Mouse (Mus musculus): ENCODE data around the gene Pnkd. TPM values are rescaled to one million over a fixed set of nuclear protein-coding genes. Genes with fewer than 3 reads are reported as not detected.
"Not testable (repeated sequence)": the region's sequence is repeated elsewhere in the genome, so short reads cannot be mapped to it uniquely, and the experiment has no call there.

Pnkd gene
- total and polyA plus RNA-seq, 3 experiments, result 45.5 to 318 (median 154) TPM

- Histone ChIP-seq H3K4me3 (replicated peaks in 1 of 3; ENCODE audit: low read depth in 2 of 3, low read length in 2 of 3, poor library complexity in 1 of 3) (no peak overlapping the region), H3K4me2 (ENCODE audit: insufficient read depth, low read depth, poor library complexity, severe bottlenecking) (no peak overlapping the region), H3K4me1 (ENCODE audit: control insufficient read depth in 1 of 2, insufficient read depth in 2 of 2) (peaks cover 2 to 43% of the 10 kb centered on the region in 2 experiments; a peak in 3 of 4 replicates), H3K36me3 (replicated peaks in 1 of 2; ENCODE audit: control insufficient read depth in 1 of 2, insufficient read depth in 1 of 2, low read length in 1 of 2) (peaks cover 19 to 22% of the 10 kb centered on the region in 2 experiments), H3K27ac (ENCODE audit: insufficient read depth, low read depth) (no peak overlapping the region), H3K79me2 (replicated peaks; ENCODE audit: control insufficient read depth, extremely low read depth, insufficient read depth, poor library complexity, severe bottlenecking) (peaks cover 21% of the 10 kb centered on the region), H3K27me3 (replicated peaks) (no peaks in the 10 kb centered on the region), H3K9me3 (replicated peaks; ENCODE audit: low read length) (no peaks in the 10 kb centered on the region), H3K9ac (ENCODE audit: insufficient read depth, low read depth) (no peak overlapping the region)
- DNase-seq (ENCODE audit: extremely low read depth), result no peak
- TF ChIP-seq CHD2 (IDR thresholded peaks at IDR 0.05; ENCODE audit: low read length), result no peak
- dilution Hi-C loops (cut with MboI; ENCODE audit: extremely low pct_ligation_motif_present, extremely low pct_unique_long_range_greater_than_20kb, low sequenced_read_pairs) (no loop called here), in situ Hi-C loops (cut with MboI; ENCODE audit: low pct_ligation_motif_present, low pct_unique_long_range_greater_than_20kb, low sequenced_read_pairs) (loop anchor here (10.0 kb wide), 1 partner anchor 50 kb away; no protein-coding TSS in a partner anchor)
Measured at GRCm38 (mm10) chr1:74395290-74395689, 110.6 kb downstream of the Pnkd start.

DNA sequence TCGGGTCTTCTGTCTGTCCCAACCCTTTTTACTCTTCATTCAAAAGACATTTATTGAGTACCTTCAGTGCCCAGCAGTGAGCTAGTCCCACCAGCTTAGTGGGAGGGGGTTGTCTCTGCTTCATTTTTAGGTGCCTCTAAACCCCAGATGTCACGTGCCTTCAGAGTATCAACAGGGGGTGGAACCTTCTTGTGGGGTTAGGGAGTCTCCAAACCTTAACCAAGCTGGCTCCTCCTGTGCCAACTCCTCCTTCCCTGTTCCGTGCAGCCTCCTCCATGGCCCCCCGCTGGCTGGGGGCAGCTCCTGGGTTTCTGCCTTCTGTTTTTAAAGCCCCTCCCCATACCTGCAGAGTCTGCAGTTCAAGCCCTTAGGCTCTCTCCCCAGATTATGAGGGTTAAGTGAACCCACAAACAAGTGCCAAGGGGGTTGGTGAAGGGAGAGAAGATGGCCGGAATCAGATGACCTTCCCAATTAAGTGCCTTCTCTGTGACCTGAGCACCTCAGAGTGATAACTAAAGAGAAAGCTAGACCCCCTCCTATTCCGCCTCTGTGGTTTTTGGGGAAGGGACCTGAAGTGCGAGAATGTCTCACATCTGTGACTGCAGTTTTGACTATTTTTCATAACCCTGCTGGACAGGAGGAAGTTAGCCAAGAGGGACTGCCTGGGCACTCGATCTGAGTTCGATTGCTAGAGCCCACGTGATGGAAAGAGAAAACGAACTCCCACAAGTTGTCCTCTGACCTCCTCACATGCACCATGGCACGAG, 111.9 kb downstream of the Pnkd start:
- H3K9me3 ChIP-seq (replicated peaks; ENCODE audit: low read length); H3K27me3 ChIP-seq (replicated peaks); DNase-seq (ENCODE audit: extremely low read depth); dilution Hi-C loops (cut with MboI; ENCODE audit: extremely low pct_ligation_motif_present, extremely low pct_unique_long_range_greater_than_20kb, low sequenced_read_pairs): not testable (repeated sequence)
- H3K9ac ChIP-seq (ENCODE audit: insufficient read depth, low read depth), result peak overlapping the region; percentile 36
- H3K4me2 ChIP-seq (ENCODE audit: insufficient read depth, low read depth, poor library complexity, severe bottlenecking), result peak overlapping the region; percentile 56
- H3K36me3 ChIP-seq (replicated peaks in 1 of 2; ENCODE audit: control insufficient read depth in 1 of 2, insufficient read depth in 1 of 2, low read length in 1 of 2), result peaks cover 19 to 22% of the 10 kb centered on the region in 2 experiments
- in situ Hi-C loops (cut with MboI; ENCODE audit: low pct_ligation_motif_present, low pct_unique_long_range_greater_than_20kb, low sequenced_read_pairs), result loop anchor here (10.0 kb wide), 1 partner anchor 48 kb away; no protein-coding TSS in a partner anchor
- TF ChIP-seq MYC (IDR thresholded peaks at IDR 0.05; ENCODE audit: low read depth, low read length) (0 out of 2 replicates have a peak, but pooled peaks have one; percentile 16), USF1 (IDR thresholded peaks at IDR 0.05; ENCODE audit: low read depth, low read length) (peak; percentile 65), USF2 (conservative IDR thresholded peaks at IDR 0.05; ENCODE audit: low read depth, low read length) (peak; percentile 43; the same call in 1 of the 2 replicates), BHLHE40 (IDR thresholded peaks at IDR 0.05; ENCODE audit: low read depth, low read length) (peak; percentile 84)
- H3K4me3 ChIP-seq (replicated peaks in 1 of 3; ENCODE audit: low read depth in 2 of 3, low read length in 2 of 3, poor library complexity in 1 of 3), result peak overlapping the region; percentile 16 to 57 (median 20)
- H3K27ac ChIP-seq (ENCODE audit: insufficient read depth, low read depth), result peak overlapping the region; percentile 52
- peaks cover 21% of the 10 kb centered on the region for H3K79me2 ChIP-seq (replicated peaks; ENCODE audit: control insufficient read depth, extremely low read depth, insufficient read depth, poor library complexity, severe bottlenecking)
- peaks cover 2 to 36% of the 10 kb centered on the region in 2 experiments; a peak in 3 of 4 replicates for H3K4me1 ChIP-seq (ENCODE audit: control insufficient read depth in 1 of 2, insufficient read depth in 2 of 2)

DNA sequence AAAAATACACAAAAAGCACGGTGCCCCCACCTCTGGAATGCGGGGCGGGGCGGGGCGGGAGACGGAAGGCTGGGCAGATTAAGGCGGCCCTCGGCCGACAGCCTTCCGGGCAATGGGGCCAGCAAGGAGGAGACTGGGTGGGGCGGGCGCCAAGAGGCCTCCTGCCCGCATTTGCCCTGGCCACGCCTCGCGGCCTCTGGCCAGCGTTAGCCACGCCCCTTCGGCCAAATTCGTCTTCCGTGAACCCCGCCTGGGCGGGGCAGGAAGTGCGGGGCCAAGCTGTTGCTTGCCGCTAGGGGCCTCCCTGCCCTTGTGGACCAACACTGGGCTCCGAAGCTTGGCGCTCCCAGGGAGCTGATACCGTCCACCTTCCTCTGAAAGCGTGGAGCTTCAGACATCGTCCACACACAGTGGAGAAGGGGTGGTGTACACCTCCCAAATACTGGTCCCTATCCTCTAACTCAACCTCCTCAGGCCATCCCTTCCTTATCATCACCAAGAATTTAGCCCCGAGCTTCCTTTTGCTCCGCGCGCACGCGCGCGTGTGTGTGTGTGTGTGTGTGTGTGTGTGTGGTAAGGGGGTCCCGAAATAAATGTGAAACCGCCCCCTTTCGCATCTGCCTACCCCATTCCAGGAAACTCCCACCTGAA, 112.7 kb downstream of the Pnkd start:
- in situ Hi-C loops (cut with MboI; ENCODE audit: low pct_ligation_motif_present, low pct_unique_long_range_greater_than_20kb, low sequenced_read_pairs) (loop anchor here (10.0 kb wide), 1 partner anchor 47 kb away; no protein-coding TSS in a partner anchor), dilution Hi-C loops (cut with MboI; ENCODE audit: extremely low pct_ligation_motif_present, extremely low pct_unique_long_range_greater_than_20kb, low sequenced_read_pairs) (no loop called here)
- Histone ChIP-seq H3K36me3 (replicated peaks in 1 of 2; ENCODE audit: control insufficient read depth in 1 of 2, insufficient read depth in 1 of 2, low read length in 1 of 2) (peaks cover 19 to 22% of the 10 kb centered on the region in 2 experiments), H3K27ac (ENCODE audit: insufficient read depth, low read depth) (peak overlapping the region; percentile 74), H3K27me3 (replicated peaks) (no peaks in the 10 kb centered on the region), H3K9me3 (replicated peaks; ENCODE audit: low read length) (no peaks in the 10 kb centered on the region), H3K79me2 (replicated peaks; ENCODE audit: control insufficient read depth, extremely low read depth, insufficient read depth, poor library complexity, severe bottlenecking) (peaks cover 16% of the 10 kb centered on the region), H3K9ac (ENCODE audit: insufficient read depth, low read depth) (peak overlapping the region; percentile 53), H3K4me1 (ENCODE audit: control insufficient read depth in 1 of 2, insufficient read depth in 2 of 2) (peaks cover 2 to 41% of the 10 kb centered on the region in 2 experiments; a peak in 3 of 4 replicates), H3K4me3 (replicated peaks in 1 of 3; ENCODE audit: low read depth in 2 of 3, low read length in 2 of 3, poor library complexity in 1 of 3) (peak overlapping the region; percentile 40 to 57 (median 43)), H3K4me2 (ENCODE audit: insufficient read depth, low read depth, poor library complexity, severe bottlenecking) (peak overlapping the region; percentile 56)
- DNase-seq (ENCODE audit: extremely low read depth), result peak; percentile 96
- TF ChIP-seq USF2 (conservative IDR thresholded peaks at IDR 0.05; ENCODE audit: low read depth, low read length) (no peak), CTCF (conservative IDR thresholded peaks at IDR 0.05 in 1 of 2, IDR thresholded peaks at IDR 0.05 in 1 of 2; ENCODE audit: low read depth in 2 of 2, low read length in 2 of 2) (peak in 1 of 2 experiments; percentile 77; a peak in 2 of 4 replicates), ELF1 (IDR thresholded peaks at IDR 0.05; ENCODE audit: low read depth, low read length) (peak; percentile 96), ZMIZ1 (IDR thresholded peaks at IDR 0.05; ENCODE audit: low read depth, low read length) (peak; percentile 69; the same call in 1 of the 2 replicates), TCF12 (IDR thresholded peaks at IDR 0.05; ENCODE audit: low read depth, low read length) (peak; percentile 73), ZNF384 (IDR thresholded peaks at IDR 0.05; ENCODE audit: low read depth, low read length) (no peak), USF1 (IDR thresholded peaks at IDR 0.05; ENCODE audit: low read depth, low read length) (no peak), KAT2A (IDR thresholded peaks at IDR 0.05; ENCODE audit: insufficient replicate concordance, low read length) (no peak), CHD1 (IDR thresholded peaks at IDR 0.05; ENCODE audit: low read depth, low read length) (no peak), POLR2A (IDR thresholded peaks at IDR 0.05; ENCODE audit: low read depth, low read length) (peak; percentile 87), MAZ (IDR thresholded peaks at IDR 0.05; ENCODE audit: low read depth, low read length) (peak; percentile 94), MXI1 (IDR thresholded peaks at IDR 0.05; ENCODE audit: low read depth, low read length) (peak; percentile 67; the same call in 1 of the 2 replicates), ETS1 (conservative IDR thresholded peaks at IDR 0.05; ENCODE audit: low read depth, low read length) (no peak), BHLHE40 (IDR thresholded peaks at IDR 0.05; ENCODE audit: low read depth, low read length) (no peak), PAX5 (IDR thresholded peaks at IDR 0.05; ENCODE audit: low read length) (no peak), MAX (IDR thresholded peaks at IDR 0.05; ENCODE audit: low read length) (no peak; the same call in 1 of the 2 replicates), NELFE (IDR thresholded peaks at IDR 0.05; ENCODE audit: low read depth, low read length) (0 out of 2 replicates have a peak, but pooled peaks have one; percentile 6), UBTF (IDR thresholded peaks at IDR 0.05; ENCODE audit: low read depth, low read length) (peak; percentile 33; the same call in 1 of the 2 replicates), EP300 (IDR thresholded peaks at IDR 0.05; ENCODE audit: low read length) (no peak), RAD21 (IDR thresholded peaks at IDR 0.05; ENCODE audit: low read depth, low read length) (peak; percentile 64)
